Mouse (Mus musculus): ENCODE measurements around the gene Mcidas.

GRCm38 (mm10) chr13:112985605-112986450, 7.8 kb upstream of the Mcidas start:
- TF ChIP-seq CTCF (IDR thresholded peaks at IDR 0.05; ENCODE audit: borderline replicate concordance, insufficient read depth, low read length), result no peak
- TF ChIP-seq POLR2A (IDR thresholded peaks at IDR 0.05; ENCODE audit: low read depth, low read length), result no peak
